Mouse (Mus musculus) MEL (cell line): Measurements from ENCODE around the gene Gm49388. TPM values are rescaled to one million over a fixed set of nuclear protein-coding genes. Genes with fewer than 3 reads are reported as not detected.

Experiments used
- DNase-seq: peaks from one replicate; pipeline ENCODE4 v3.0.0; 2011; ENCODE audit warnings: low read depth, low spot score
- H3K27ac ChIP-seq: 2 replicates; pipeline ENCODE4 v1.5.1; 2012; ENCODE audit warnings: low read depth, mild to moderate bottlenecking, control low read depth, low read length, moderate library complexity; ENCODE audit not compliant: control insufficient read depth
- H3K27me3 ChIP-seq, 2 experiments: fragments of 150-350 bp in 1 of 2; sonication (generic) in 1 of 2; 2 replicates each; pipeline ENCODE4 v1.6.1; 2012; ENCODE audit warnings: low read length in 2 of 2, mild to moderate bottlenecking in 2 of 2, improper control_type of control experiment in 1 of 2, moderate library complexity in 1 of 2; ENCODE audit not compliant: insufficient read depth in 2 of 2, control insufficient read depth in 1 of 2
- H3K36me3 ChIP-seq, 2 experiments: 2 replicates each; pipeline ENCODE4 v1.6.1; 2012 to 2014; ENCODE audit warnings: low read length in 2 of 2, improper control_type of control experiment in 1 of 2, inconsistent platforms in 1 of 2, mild to moderate bottlenecking in 1 of 2; ENCODE audit not compliant: insufficient read depth in 2 of 2, control insufficient read depth in 1 of 2
- H3K4me1 ChIP-seq, 2 experiments: fragments of 150-350 bp in 1 of 2; sonication (generic) in 1 of 2; 2 replicates each; pipeline ENCODE4 v1.6.1; 2012; ENCODE audit warnings: low read length in 2 of 2, improper control_type of control experiment in 1 of 2, mild to moderate bottlenecking in 1 of 2; ENCODE audit not compliant: insufficient read depth in 2 of 2, control insufficient read depth in 1 of 2
- H3K4me3 ChIP-seq, 2 experiments: fragments of 150-350 bp in 1 of 2; sonication (generic) in 1 of 2; 2 replicates each; pipeline ENCODE4 v1.5.1; 2012; ENCODE audit warnings: low read depth in 2 of 2, low read length in 2 of 2, mild to moderate bottlenecking in 2 of 2, moderate library complexity in 2 of 2, control low read depth in 1 of 2, improper control_type of control experiment in 1 of 2; ENCODE audit not compliant: control insufficient read depth in 1 of 2, insufficient read depth in 1 of 2
- H3K79me2 ChIP-seq: 2 replicates; pipeline ENCODE4 v1.6.1; 2012; ENCODE audit warnings: mild to moderate bottlenecking, low read length, moderate library complexity; ENCODE audit not compliant: control insufficient read depth, poor library complexity, insufficient read depth
- H3K9ac ChIP-seq: 2 replicates; pipeline ENCODE4 v1.6.1; 2012; ENCODE audit warnings: low read depth, mild to moderate bottlenecking, control low read depth, low read length, moderate library complexity; ENCODE audit not compliant: control insufficient read depth, poor library complexity, severe bottlenecking
- H3K9me3 ChIP-seq: fragments of 150-350 bp; sonication (generic); replicated peaks from 2 replicates; pipeline ENCODE4 v1.6.1; 2012; ENCODE audit warnings: mild to moderate bottlenecking, low read length, improper control_type of control experiment, moderate library complexity; ENCODE audit not compliant: insufficient read depth
- CTCF ChIP-seq, 3 experiments: IDR thresholded peaks in 2 of 3; conservative IDR thresholded peaks in 1 of 3; 2 replicates each; pipeline ENCODE4 v1.5.1; 2011 to 2012; ENCODE audit warnings: low read length in 3 of 3, low read depth in 2 of 3, mild to moderate bottlenecking in 2 of 3, improper control_type of control experiment in 1 of 3, inconsistent platforms in 1 of 3, mixed read lengths in 1 of 3, moderate library complexity in 1 of 3; ENCODE audit not compliant: control insufficient read depth in 1 of 3, insufficient read depth in 1 of 3, poor library complexity in 1 of 3, severe bottlenecking in 1 of 3
- ETS1 ChIP-seq: IDR thresholded peaks from 2 replicates; pipeline ENCODE4 v1.6.1; 2012; ENCODE audit warnings: low read depth, mild to moderate bottlenecking, inconsistent platforms, low read length, improper control_type of control experiment, moderate library complexity
- GABPA ChIP-seq: IDR thresholded peaks from 2 replicates; pipeline ENCODE4 v1.6.1; 2012; ENCODE audit warnings: low read depth, mild to moderate bottlenecking, inconsistent platforms, low read length, improper control_type of control experiment, moderate library complexity
- GATA1 ChIP-seq: IDR thresholded peaks from 2 replicates; pipeline ENCODE4 v1.6.1; 2011; ENCODE audit warnings: low read depth, low read length, improper control_type of control experiment
- MAFK ChIP-seq: IDR thresholded peaks from 2 replicates; pipeline ENCODE4 v1.6.1; 2011; ENCODE audit warnings: low read depth, mild to moderate bottlenecking, low read length, improper control_type of control experiment, borderline replicate concordance
- MYC ChIP-seq: IDR thresholded peaks from 2 replicates; pipeline ENCODE4 v1.6.1; 2011; ENCODE audit warnings: low read depth, mild to moderate bottlenecking, low read length, improper control_type of control experiment, moderate library complexity
- NELFE ChIP-seq: IDR thresholded peaks from 2 replicates; pipeline ENCODE4 v1.6.1; 2011; ENCODE audit warnings: low read depth, low read length, improper control_type of control experiment
- POLR2AphosphoS5 ChIP-seq: IDR thresholded peaks from 2 replicates; pipeline ENCODE4 v1.6.1; 2012; ENCODE audit warnings: low read depth, borderline replicate concordance, mild to moderate bottlenecking, inconsistent platforms, low read length, moderate library complexity, mixed read lengths
- RAD21 ChIP-seq: IDR thresholded peaks from 2 replicates; pipeline ENCODE4 v1.6.1; 2011; ENCODE audit warnings: mild to moderate bottlenecking, low read depth, low read length, improper control_type of control experiment
- SMC3 ChIP-seq: IDR thresholded peaks from 2 replicates; pipeline ENCODE4 v1.6.1; 2011; ENCODE audit warnings: low read depth, low read length, improper control_type of control experiment
- TAL1 ChIP-seq: IDR thresholded peaks from 2 replicates; pipeline ENCODE4 v1.6.1; 2012; ENCODE audit warnings: mild to moderate bottlenecking, inconsistent platforms, low read length, moderate library complexity, mixed read lengths
- TBP ChIP-seq: IDR thresholded peaks from 2 replicates; pipeline ENCODE4 v1.8.0; 2011; ENCODE audit warnings: low read depth, low read length, improper control_type of control experiment
- TCF12 ChIP-seq: IDR thresholded peaks from 2 replicates; pipeline ENCODE4 v1.6.1; 2014; ENCODE audit warnings: low read depth, mild to moderate bottlenecking, inconsistent platforms, low read length, improper control_type of control experiment, moderate library complexity
- ZC3H11A ChIP-seq: IDR thresholded peaks from 2 replicates; pipeline ENCODE4 v1.6.1; 2012; ENCODE audit warnings: low read depth, mild to moderate bottlenecking, inconsistent platforms, low read length, improper control_type of control experiment
- ZKSCAN1 ChIP-seq: IDR thresholded peaks from 2 replicates; pipeline ENCODE4 v1.6.1; 2012; ENCODE audit warnings: low read depth, mild to moderate bottlenecking, inconsistent platforms, low read length, improper control_type of control experiment, moderate library complexity
- ZMIZ1 ChIP-seq: IDR thresholded peaks from 2 replicates; pipeline ENCODE4 v1.6.1; 2012; ENCODE audit warnings: low read depth, mild to moderate bottlenecking, inconsistent platforms, low read length, improper control_type of control experiment, moderate library complexity
- polyA plus RNA-seq, 2 experiments: library from polyadenylated mRNA; stranded (reverse) in 1 of 2; unstranded in 1 of 2; fragments of >175 nt in 1 of 2; fragments of >200 nt in 1 of 2; gene quantifications; 2 replicates each; pipeline versions ENCODE4 v1.2.1 to v1.2.4; 2012; ENCODE audit warnings: low replicate concordance in 2 of 2, low read depth in 1 of 2; ENCODE audit not compliant: insufficient read length in 2 of 2, insufficient read depth in 1 of 2, missing spikeins in 1 of 2
- total RNA-seq: library from RNA; depleted of rRNA; stranded (reverse); fragments of 300-350 nt; gene quantifications from 2 replicates; pipeline ENCODE4 v1.2.3, GENCODE M21; 2012

Gene Gm49388
- total and polyA plus RNA-seq, 3 experiments, result 0.73 to 1.3 TPM; not detected in 1

- Histone ChIP-seq H3K9ac (no peak overlapping the region), H3K79me2 (no peaks in the 10 kb centered on the region; the same call in 1 of the 2 replicates), H3K4me1 (peaks cover 1 to 15% of the 10 kb centered on the region in 2 experiments; a peak in 3 of 4 replicates)
These were observed 26.9 kb downstream of the Gm49388 start for GRCm38 (mm10) chr7:127812292-127812691.

GRCm38 (mm10) chr7:127813821-127814220 lies 28.4 kb downstream of the Gm49388 start:
- no peaks in the 10 kb centered on the region for H3K27me3 ChIP-seq
- no peaks in the 10 kb centered on the region for H3K79me2 ChIP-seq
- no peak overlapping the region for H3K9ac ChIP-seq
- DNase-seq, result no peak
- peaks cover 0 to 2% of the 10 kb centered on the region in 2 experiments; a peak in 2 of 4 replicates for H3K4me1 ChIP-seq
- no peak overlapping the region for H3K27ac ChIP-seq
- peaks cover 0 to 1% of the 10 kb centered on the region in 2 experiments; a peak in 2 of 4 replicates for H3K36me3 ChIP-seq
- H3K4me3 ChIP-seq, result no peak overlapping the region
- no peaks in the 10 kb centered on the region for H3K9me3 ChIP-seq
- TF ChIP-seq ZC3H11A, result no peak
- TF ChIP-seq ETS1, result no peak
- TF ChIP-seq TAL1, result no peak
- no peak for TF ChIP-seq NELFE
- TF ChIP-seq POLR2AphosphoS5, result no peak
- TF ChIP-seq TBP, result no peak
- no peak for TF ChIP-seq TCF12
- TF ChIP-seq GABPA, result no peak
- TF ChIP-seq ZKSCAN1, result no peak
- TF ChIP-seq MYC, result no peak
- no peak for TF ChIP-seq GATA1
- TF ChIP-seq MAFK, result no peak

More at GRCm38 (mm10) chr7:127812292-127812691, 26.9 kb downstream of the Gm49388 start:
- no peak overlapping the region for H3K4me3 ChIP-seq
- DNase-seq, result no peak
- no peaks in the 10 kb centered on the region for H3K9me3 ChIP-seq
- TF ChIP-seq MAFK, result no peak
- no peak for TF ChIP-seq ETS1
- no peak for TF ChIP-seq RAD21
- TF ChIP-seq CTCF (IDR thresholded peaks at IDR 0.05 in 2 of 3, conservative IDR thresholded peaks at IDR 0.05 in 1 of 3; ENCODE audit: control insufficient read depth in 1 of 3, insufficient read depth in 1 of 3, low read depth in 2 of 3, low read length in 3 of 3, poor library complexity in 1 of 3, severe bottlenecking in 1 of 3), result no peak
- no peak for TF ChIP-seq SMC3
- no peak for TF ChIP-seq ZMIZ1
- peaks cover 0 to 10% of the 10 kb centered on the region in 2 experiments; a peak in 2 of 4 replicates for H3K36me3 ChIP-seq
- H3K27me3 ChIP-seq, result no peaks in the 10 kb centered on the region
- H3K27ac ChIP-seq, result no peak overlapping the region
